In genomic region chr15:88448272-88448671, GRCm38 (mm10) we compare ENCODE assay signal across 18 mouse cellular contexts.
A peak's percentile ranks its signal among the peaks of the same experiment; 100 is the strongest.
DNase-seq lines count a peak whose midpoint lies in the region; ATAC-seq and TF ChIP-seq lines count a peak whose summit lies in the region.
"Had no signal": no experiment of that assay in that cellular context is flagged by ENCODE, and none has a peak within 500 bp of the region (broad histone marks: within the 10 kb centered on the region; RNA-seq: fewer than 3 reads in every experiment).

No protein-coding gene starts in this region.

- H3K9me3 ChIP-seq in forebrain, postnatal 0 days (ENCODE audit: low read length) = no peaks in the 10 kb centered on the region
- H3K9me3 ChIP-seq in forebrain, embryonic 16.5 days (ENCODE audit: control insufficient read depth, low read length) = no peaks in the 10 kb centered on the region
- no peaks in the 10 kb centered on the region for H3K9me3 ChIP-seq in heart, embryonic 10.5 days

- H3K4me2 ChIP-seq in forebrain, postnatal 0 days (ENCODE audit: low read depth) = no peak overlapping the region
- H3K4me2 ChIP-seq in forebrain, embryonic 16.5 days (ENCODE audit: low read length) = no peak overlapping the region

- no peaks in the 10 kb centered on the region for H3K36me3 ChIP-seq in forebrain, postnatal 0 days (ENCODE audit: insufficient read depth)
- H3K36me3 ChIP-seq in forebrain, embryonic 16.5 days (ENCODE audit: control insufficient read depth, insufficient read depth) = no peaks in the 10 kb centered on the region
- H3K36me3 ChIP-seq in heart, embryonic 10.5 days = no peaks in the 10 kb centered on the region
- H3K36me3 ChIP-seq in heart, adult 2 months (ENCODE audit: control insufficient read depth, insufficient read depth, low read length) = no peaks in the 10 kb centered on the region
- H3K36me3 ChIP-seq: G1E had no signal

- H3K4me1 ChIP-seq in forebrain, postnatal 0 days (ENCODE audit: insufficient read depth) = no peaks in the 10 kb centered on the region
- H3K4me1 ChIP-seq in forebrain, embryonic 16.5 days (replicated peaks; ENCODE audit: control insufficient read depth, insufficient read depth, low read length) = no peaks in the 10 kb centered on the region
- H3K4me1 ChIP-seq in heart, embryonic 10.5 days = no peaks in the 10 kb centered on the region
- no peaks in the 10 kb centered on the region for H3K4me1 ChIP-seq in heart, adult 2 months (ENCODE audit: control insufficient read depth, insufficient read depth, low read length)

- H3K27ac ChIP-seq in forebrain, postnatal 0 days (ENCODE audit: low read depth, low read length) = no peak overlapping the region
- no peak overlapping the region for H3K27ac ChIP-seq in forebrain, embryonic 16.5 days (ENCODE audit: low read length)
- no peak overlapping the region for H3K27ac ChIP-seq in heart, embryonic 10.5 days
- no peak overlapping the region for H3K27ac ChIP-seq in heart, adult 2 months

- intact Hi-C loops in heart, adult 2 months (cut with DNase I) = no loop called here

- TF ChIP-seq CTCF in forebrain, postnatal 0 days (IDR thresholded peaks at IDR 0.05; ENCODE audit: low read depth) = no peak
- TF ChIP-seq CTCF in heart, adult 2 months (IDR thresholded peaks at IDR 0.05) = no peak

- H3K9ac ChIP-seq in forebrain, postnatal 0 days = no peak overlapping the region
- H3K9ac ChIP-seq in forebrain, embryonic 16.5 days (replicated peaks; ENCODE audit: low read depth, low read length) = no peak overlapping the region
- no peak overlapping the region for H3K9ac ChIP-seq in heart, adult 2 months (ENCODE audit: low read depth, low read length)

- peak; percentile 54; the same call in 1 of the 2 replicates for ATAC-seq in forebrain, postnatal 0 days
- ATAC-seq in forebrain, embryonic 16.5 days = no peak
- ATAC-seq: activated CD4-positive, CD25-positive, alpha-beta regulatory T cell, adult 4 months; CD4-positive, CD25-positive, alpha-beta regulatory T cell, adult 4 months; Patski had no signal

- WGBS in forebrain, postnatal 0 days = 73% methylated on average over 4 of the region's 4 CpGs
- WGBS in forebrain, embryonic 16.5 days = 68% methylated on average over 4 of the region's 4 CpGs
- WGBS in heart, embryonic 10.5 days = 76% methylated on average over 4 of the region's 4 CpGs
- WGBS in heart, adult 2 months = 64% methylated on average over 4 of the region's 4 CpGs

- no peak for TF ChIP-seq POLR2A in heart, adult 2 months (IDR thresholded peaks at IDR 0.05; ENCODE audit: insufficient read depth, low read depth, low read length)

- no peak overlapping the region for H3K4me3 ChIP-seq in forebrain, postnatal 0 days (ENCODE audit: low read depth, low read length)
- no peak overlapping the region for H3K4me3 ChIP-seq in forebrain, embryonic 16.5 days (replicated peaks; ENCODE audit: low read length)
- no peak overlapping the region for H3K4me3 ChIP-seq in heart, embryonic 10.5 days
- H3K4me3 ChIP-seq in heart, adult 2 months = no peak overlapping the region

- no peak for DNase-seq in forebrain, postnatal 0 days
- DNase-seq in heart, embryonic 10.5 days (ENCODE audit: low spot score) = peak; percentile 4
- DNase-seq in heart, adult 2 months = no peak
- DNase-seq: adrenal gland, adult 2 months; adrenal gland, adult 8-10 months; adrenal gland, postnatal 10 days; adrenal gland, postnatal 14 days; adrenal gland, postnatal 25 days; adrenal gland, postnatal 36 days; B cell, adult 2 months; cerebellum, adult 11 months; cerebellum, adult 11-12 months; cerebellum, adult 18-20 months had no signal

- H3K27me3 ChIP-seq in forebrain, postnatal 0 days (ENCODE audit: insufficient read depth, low read length) = no peaks in the 10 kb centered on the region; the same call in 1 of the 2 replicates
- no peaks in the 10 kb centered on the region for H3K27me3 ChIP-seq in forebrain, embryonic 16.5 days (replicated peaks; ENCODE audit: control insufficient read depth, insufficient read depth, low read length)
- no peaks in the 10 kb centered on the region for H3K27me3 ChIP-seq in heart, embryonic 10.5 days (ENCODE audit: insufficient read depth, poor library complexity, severe bottlenecking)
- H3K27me3 ChIP-seq in heart, adult 2 months (ENCODE audit: control insufficient read depth, insufficient read depth, low read length) = no peaks in the 10 kb centered on the region
- H3K27me3 ChIP-seq: Patski had no signal

- H3K79me2 ChIP-seq in heart, adult 2 months (replicated peaks; ENCODE audit: control insufficient read depth, insufficient read depth, low read length) = no peaks in the 10 kb centered on the region

- TF ChIP-seq EP300 in heart, adult 2 months (IDR thresholded peaks at IDR 0.05; ENCODE audit: insufficient read depth, low read depth, low read length) = no peak
